Mouse (Mus musculus) stomach, postnatal 0 days (tissue): Measurements from ENCODE around the gene Hist1h3i. TPM values are rescaled to one million over a fixed set of nuclear protein-coding genes. Genes with fewer than 3 reads are reported as not detected.
A peak's percentile ranks its signal among the peaks of the same experiment; 100 is the strongest.
"Not testable (repeated sequence)": the region's sequence is repeated elsewhere in the genome, so short reads cannot be mapped to it uniquely, and the experiment has no call there.

Experiments
- ATAC-seq: fragments of 200-750 bp; cut with Nextera tagmentation; 2 replicates; pipeline ENCODE4 v1.8.0; 2017; ENCODE audit not compliant: low FRiP score, low TSS enrichment
- DNase-seq: peaks from one replicate; pipeline ENCODE4 v3.0.0-alpha.2; 2016; ENCODE audit warnings: low spot score
- H3K27ac ChIP-seq: fragments of 300-500 bp; sonication (generic); replicated peaks from 2 replicates; pipeline ENCODE4 v1.5.1; 2014; ENCODE audit warnings: mild to moderate bottlenecking, control low read depth
- H3K27me3 ChIP-seq: fragments of 300-500 bp; sonication (generic); 2 replicates; pipeline ENCODE4 v1.6.1; 2014; ENCODE audit warnings: low read length; ENCODE audit not compliant: control insufficient read depth, insufficient read depth
- H3K36me3 ChIP-seq: fragments of 300-500 bp; sonication (generic); 2 replicates; pipeline ENCODE4 v1.6.1; 2014; ENCODE audit warnings: low read length, mixed read lengths; ENCODE audit not compliant: control insufficient read depth, insufficient read depth
- H3K4me1 ChIP-seq: fragments of 300-500 bp; sonication (generic); replicated peaks from 2 replicates; pipeline ENCODE4 v1.6.1; 2014; ENCODE audit warnings: antibody characterized with exemption; ENCODE audit not compliant: control insufficient read depth, insufficient read depth
- H3K4me2 ChIP-seq: fragments of 300-500 bp; sonication (generic); replicated peaks from 2 replicates; pipeline ENCODE4 v1.6.1; 2014; ENCODE audit warnings: low read depth, mild to moderate bottlenecking, control low read depth, moderate library complexity
- H3K4me3 ChIP-seq: fragments of 300-500 bp; sonication (generic); 2 replicates; pipeline ENCODE4 v1.5.1; 2014; ENCODE audit warnings: low read depth, low read length, control low read depth
- H3K9ac ChIP-seq: fragments of 300-500 bp; sonication (generic); 2 replicates; pipeline ENCODE4 v1.6.1; 2014; ENCODE audit warnings: mild to moderate bottlenecking, low read length, control low read depth, mixed read lengths
- H3K9me3 ChIP-seq: fragments of 300-500 bp; sonication (generic); 2 replicates; pipeline ENCODE4 v1.6.1; 2016; ENCODE audit warnings: low read length; ENCODE audit not compliant: control insufficient read depth
- CTCF ChIP-seq: IDR thresholded peaks from 2 replicates; pipeline ENCODE4 v1.5.1; 2016; ENCODE audit warnings: antibody characterized with exemption, low read depth, mild to moderate bottlenecking, moderate library complexity
- EP300 ChIP-seq: optimal IDR thresholded peaks from 2 replicates; pipeline ENCODE3; 2016; ENCODE audit warnings: antibody characterized with exemption
- WGBS: fragments of 180-500 bp; shearing (Covaris S2); extraction: QIAGEN DNeasy Blood & Tissue Kit; methylation state at CpG from one replicate; pipeline ENCODE4 v1.1.7; 2014; 5-methylcytosine and 5-hydroxymethylcytosine counted together
- polyA plus RNA-seq: library from polyadenylated mRNA; unstranded; fragments of >200 nt; fragmentation: Nextera tagmentation; extraction: Ambion mirVana; gene quantifications from 2 replicates; pipeline ENCODE4 v1.2.1, GENCODE M21; 2015

Gene Hist1h3i
- polyA plus RNA-seq, 1 experiment from 2014 or later: 44.3 TPM

DNA sequence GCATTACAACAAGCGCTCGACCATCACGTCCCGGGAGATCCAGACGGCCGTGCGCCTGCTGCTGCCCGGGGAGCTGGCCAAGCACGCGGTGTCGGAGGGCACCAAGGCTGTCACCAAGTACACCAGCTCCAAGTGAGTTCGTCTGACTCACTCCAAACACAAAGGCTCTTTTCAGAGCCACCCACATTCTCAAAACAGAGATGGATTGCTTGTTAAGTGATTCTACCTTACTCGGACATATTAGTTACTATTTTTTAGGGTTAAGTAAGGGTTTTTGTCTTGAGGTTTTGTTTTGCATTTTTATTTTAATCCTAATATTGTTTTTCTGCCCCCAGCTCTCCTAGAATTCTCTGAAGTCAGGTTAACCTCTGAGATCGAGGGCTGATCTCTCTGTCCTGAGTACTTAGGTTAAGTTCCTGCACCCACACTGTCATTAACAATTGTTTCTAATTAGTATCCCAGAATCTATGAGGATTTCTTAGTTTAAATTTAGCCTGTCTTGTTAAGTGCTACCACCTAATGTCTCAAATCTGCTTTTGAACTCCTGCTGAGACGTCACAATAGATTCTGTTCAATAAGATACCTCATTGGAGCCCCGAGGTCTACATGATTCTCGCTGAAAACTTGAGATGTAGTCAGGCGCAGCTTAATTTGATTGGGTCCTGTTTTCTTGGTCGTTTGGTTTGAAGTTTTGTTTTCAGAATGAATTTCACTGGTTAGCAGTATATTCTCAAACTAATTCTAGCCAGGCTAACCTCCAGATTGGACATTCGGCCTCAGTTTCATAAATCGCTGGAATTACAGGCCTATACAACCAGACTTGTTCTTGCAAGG, 4.8 kb upstream of the Hist1h3i start:
- Histone ChIP-seq H3K27ac (peak overlapping the region; percentile 53; the same call in 1 of the 2 replicates), H3K4me1 (no peaks in the 10 kb centered on the region), H3K9me3 (no peaks in the 10 kb centered on the region), H3K36me3 (no peaks in the 10 kb centered on the region), H3K27me3 (no peaks in the 10 kb centered on the region), H3K4me2 (peak overlapping the region; percentile 35), H3K4me3 (no peak overlapping the region), H3K9ac (no peak overlapping the region)
- WGBS: 32% methylated on average over 13 of the region's 21 CpGs
- peak; percentile 50 for ATAC-seq
- no peak for DNase-seq
- no peak for TF ChIP-seq EP300
- no peak for TF ChIP-seq CTCF

DNA sequence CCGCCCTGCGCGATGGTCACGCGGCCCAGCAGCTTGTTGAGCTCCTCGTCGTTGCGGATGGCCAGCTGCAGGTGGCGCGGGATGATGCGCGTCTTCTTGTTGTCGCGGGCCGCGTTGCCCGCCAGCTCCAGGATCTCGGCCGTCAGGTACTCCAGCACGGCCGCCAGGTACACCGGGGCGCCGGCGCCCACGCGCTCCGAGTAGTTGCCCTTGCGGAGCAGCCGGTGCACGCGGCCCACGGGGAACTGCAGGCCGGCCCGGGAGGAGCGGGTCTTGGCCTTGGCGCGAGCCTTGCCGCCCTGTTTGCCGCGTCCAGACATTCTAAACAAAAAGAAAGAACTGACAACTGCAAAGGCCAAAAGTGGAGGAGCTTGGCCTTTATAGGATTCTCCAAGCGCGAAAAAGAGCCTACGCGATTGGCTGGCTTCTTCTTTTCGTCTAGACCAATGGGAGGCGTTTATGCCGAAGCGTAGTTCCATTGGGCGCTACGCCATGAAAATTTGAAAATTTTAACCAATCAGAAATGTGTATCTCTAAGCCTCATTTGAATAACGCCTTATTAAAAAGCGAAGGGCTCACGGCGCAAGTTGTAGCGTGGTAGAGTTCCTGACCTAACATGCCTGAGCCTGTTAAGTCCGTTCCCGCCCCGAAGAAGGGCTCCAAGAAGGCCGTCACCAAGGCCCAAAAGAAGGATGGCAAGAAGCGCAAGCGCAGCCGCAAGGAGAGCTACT, 3.9 kb upstream of the Hist1h3i start, which contains the start of the genes Hist1h2an and Hist1h2bp:
Hist1h2an (minus strand) TSS at position 320 of the 731 bp plus-strand sequence.
Hist1h2bp (plus strand) TSS at position 563 of the 731 bp plus-strand sequence.
- H3K27me3 ChIP-seq, H3K4me1 ChIP-seq, H3K9me3 ChIP-seq, H3K36me3 ChIP-seq: not testable (repeated sequence)
- Histone ChIP-seq H3K27ac (peak within 1 kb of the TSS; percentile 79), H3K4me2 (peak within 1 kb of the TSS; percentile 50), H3K9ac (peak within 1 kb of the TSS; percentile 38; the same call in 1 of the 2 replicates), H3K4me3 (peak within 1 kb of the TSS; percentile 28)
- ATAC-seq (peak; percentile 93), DNase-seq (peak; percentile 85)
- WGBS: under 1% methylated on average over 35 of the region's 63 CpGs
- peak; percentile 40 for TF ChIP-seq EP300

GRCm38 (mm10) chr13:21786189-21786898, 3.2 kb upstream of the Hist1h3i start:
- Histone ChIP-seq H3K4me2 (peak overlapping the region; percentile 49), H3K27me3 (no peaks in the 10 kb centered on the region), H3K27ac (peak overlapping the region; percentile 70), H3K9ac (peak overlapping the region; percentile 38; the same call in 1 of the 2 replicates), H3K4me1 (no peaks in the 10 kb centered on the region), H3K4me3 (peak overlapping the region; percentile 28), H3K36me3 (no peaks in the 10 kb centered on the region), H3K9me3 (no peaks in the 10 kb centered on the region)
- no peak for TF ChIP-seq EP300
- no peak for TF ChIP-seq CTCF
- no peak for DNase-seq
- WGBS: 5% methylated on average over 8 of the region's 8 CpGs
- ATAC-seq: no peak

GRCm38 (mm10) chr13:21784311-21784710, 1.1 kb upstream of the Hist1h3i start:
- Histone ChIP-seq H3K4me2 (no peak overlapping the region), H3K36me3 (no peaks in the 10 kb centered on the region), H3K4me3 (no peak overlapping the region), H3K9me3 (no peaks in the 10 kb centered on the region), H3K27ac (no peak overlapping the region; the same call in 1 of the 2 replicates), H3K4me1 (no peaks in the 10 kb centered on the region), H3K9ac (no peak overlapping the region), H3K27me3 (no peaks in the 10 kb centered on the region)
- TF ChIP-seq CTCF: no peak
- TF ChIP-seq EP300: no peak
- no peak for DNase-seq
- WGBS: 31% methylated on average over 6 of the region's 6 CpGs
- no peak for ATAC-seq

GRCm38 (mm10) chr13:21783734-21784161, 578 bp upstream of the Hist1h3i start:
- H3K27ac ChIP-seq: peak overlapping the region; percentile 35
- WGBS: 3% methylated on average over 9 of the region's 9 CpGs
- ATAC-seq: no peak
- H3K4me1 ChIP-seq: no peaks in the 10 kb centered on the region
- peak overlapping the region; percentile 1; the same call in 1 of the 2 replicates for H3K9ac ChIP-seq
- H3K4me3 ChIP-seq: peak overlapping the region; percentile 33
- peak; percentile 30 for DNase-seq
- no peaks in the 10 kb centered on the region for H3K27me3 ChIP-seq
- no peaks in the 10 kb centered on the region for H3K36me3 ChIP-seq
- H3K4me2 ChIP-seq: peak overlapping the region; percentile 54
- TF ChIP-seq CTCF (no peak), EP300 (no peak)
- no peaks in the 10 kb centered on the region for H3K9me3 ChIP-seq

DNA sequence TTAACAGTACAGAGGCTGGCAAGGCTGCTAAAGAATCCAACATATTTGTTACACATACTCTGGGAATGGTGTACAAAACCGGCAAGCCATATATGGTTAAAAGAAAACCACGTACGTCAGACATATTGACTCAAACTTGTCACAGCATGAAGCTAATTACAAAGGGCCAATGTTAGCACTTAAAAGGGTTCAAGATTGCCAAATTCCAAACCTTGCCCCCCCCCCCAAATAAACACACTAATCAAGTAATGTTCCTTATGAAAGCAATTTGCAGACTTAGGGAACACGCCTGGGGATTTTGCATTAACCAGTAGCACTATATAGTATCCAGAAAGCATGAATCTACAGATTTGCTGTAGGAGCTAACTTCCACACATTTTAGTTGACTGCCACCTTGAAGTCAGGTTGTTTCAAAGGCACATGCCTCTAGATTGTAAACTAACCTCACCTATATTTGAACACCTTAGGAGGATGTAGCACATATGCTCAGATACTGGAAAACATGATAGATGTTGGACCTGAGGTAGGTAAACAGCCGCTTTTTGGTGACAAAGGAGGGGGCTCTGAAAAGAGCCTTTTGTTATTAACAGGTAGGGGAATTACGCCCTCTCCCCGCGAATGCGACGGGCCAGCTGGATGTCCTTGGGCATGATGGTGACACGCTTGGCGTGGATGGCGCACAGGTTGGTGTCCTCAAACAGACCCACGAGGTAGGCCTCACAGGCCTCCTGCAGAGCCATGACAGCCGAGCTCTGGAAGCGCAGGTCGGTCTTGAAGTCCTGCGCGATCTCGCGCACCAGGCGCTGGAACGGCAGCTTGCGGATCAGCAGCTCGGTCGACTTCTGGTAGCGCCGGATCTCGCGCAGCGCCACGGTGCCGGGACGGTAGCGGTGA, 562 bp downstream of the Hist1h3i start:
- peak overlapping the region; percentile 54 for H3K9ac ChIP-seq
- not testable (repeated sequence) for H3K36me3 ChIP-seq, ATAC-seq, H3K27me3 ChIP-seq, H3K9me3 ChIP-seq, H3K4me1 ChIP-seq, DNase-seq
- H3K4me2 ChIP-seq: peak overlapping the region; percentile 54
- H3K4me3 ChIP-seq: peak overlapping the region; percentile 33
- WGBS: 1% methylated on average over 14 of the region's 35 CpGs
- peak overlapping the region; percentile 83 for H3K27ac ChIP-seq
